Mouse (Mus musculus): ENCODE measurements around the gene Gm11733. TPM values are rescaled to one million over a fixed set of nuclear protein-coding genes. Genes with fewer than 3 reads are reported as not detected.

The Gm11733 gene
- polyA plus RNA-seq, 1 experiment, result not detected

DNA sequence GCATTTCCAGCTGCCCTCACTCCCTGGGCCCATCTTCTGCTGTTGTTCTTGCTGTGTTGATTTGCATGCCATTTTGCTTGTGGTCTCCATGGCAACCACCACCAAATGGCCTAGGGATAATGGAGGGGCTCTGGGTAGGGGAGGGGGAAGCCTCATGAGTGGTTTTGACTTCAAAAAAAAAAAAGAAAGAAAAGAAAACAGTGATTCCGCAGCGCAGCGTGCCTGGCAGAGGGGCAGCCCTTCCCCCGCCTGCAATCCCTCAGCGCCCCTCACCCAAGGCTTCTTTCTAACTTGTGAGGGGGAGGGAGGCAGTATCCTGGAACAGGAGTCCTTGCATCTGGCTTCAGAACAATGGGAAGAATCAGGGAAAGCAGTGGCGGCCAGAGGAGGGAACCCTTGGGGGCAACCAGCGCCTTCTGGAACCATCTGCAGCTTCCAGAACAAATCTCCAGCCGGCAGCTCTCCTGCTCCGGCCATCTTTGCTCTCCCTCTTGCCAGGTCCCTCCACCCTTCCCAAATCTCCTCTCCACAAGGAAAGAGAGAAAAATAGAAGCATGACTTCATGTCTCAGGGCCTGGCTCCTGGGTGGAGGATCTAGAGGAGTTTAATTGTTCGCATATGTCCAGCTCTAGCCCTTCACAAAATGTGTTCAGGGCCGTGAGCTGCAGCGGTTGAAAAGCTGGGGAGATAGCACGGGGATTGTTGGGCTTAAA is 5.0 kb upstream of the Gm11733 start:
- Histone ChIP-seq H3K79me2 (ENCODE audit: control insufficient read depth, insufficient read depth) (no peaks in the 10 kb centered on the region), H3ac (ENCODE audit: control insufficient read depth, insufficient read length, low read depth) (no peak overlapping the region), H3K27me3 (ENCODE audit: control insufficient read depth, insufficient read depth, insufficient read length) (peaks cover 22% of the 10 kb centered on the region), H3K79me3 (ENCODE audit: low read depth) (no peaks in the 10 kb centered on the region), H3K4me3 (ENCODE audit: insufficient read depth, poor library complexity, severe bottlenecking) (no peak overlapping the region), H3K36me3 (ENCODE audit: control insufficient read depth, insufficient read depth) (no peaks in the 10 kb centered on the region)
- no peak for TF ChIP-seq CEBPB (IDR thresholded peaks at IDR 0.05; ENCODE audit: low read depth)
- TF ChIP-seq USF1 (IDR thresholded peaks at IDR 0.05; ENCODE audit: low read depth), result no peak
- TF ChIP-seq MAX (IDR thresholded peaks at IDR 0.05), result no peak
- TF ChIP-seq FOSL1 (IDR thresholded peaks at IDR 0.05; ENCODE audit: insufficient read depth, low read length, poor library complexity, severe bottlenecking), result no peak
- TF ChIP-seq CTCF (IDR thresholded peaks at IDR 0.05; ENCODE audit: control insufficient read depth, insufficient read depth, insufficient read length), result no peak
- no peak for TF ChIP-seq MYOG (IDR thresholded peaks at IDR 0.05; ENCODE audit: control insufficient read depth, extremely low read depth, insufficient read length)
- no peak for TF ChIP-seq MYOD1 (IDR thresholded peaks at IDR 0.05; ENCODE audit: control insufficient read depth, insufficient read length, low read depth)

GRCm38 (mm10) chr11:117479746-117480145 is 4.4 kb upstream of the Gm11733 start:
- Histone ChIP-seq H3K79me2 (ENCODE audit: control insufficient read depth, insufficient read depth) (no peaks in the 10 kb centered on the region), H3K36me3 (ENCODE audit: control insufficient read depth, insufficient read depth) (no peaks in the 10 kb centered on the region), H3ac (ENCODE audit: control insufficient read depth, insufficient read length, low read depth) (no peak overlapping the region), H3K27me3 (ENCODE audit: control insufficient read depth, insufficient read depth, insufficient read length) (peaks cover 25% of the 10 kb centered on the region), H3K79me3 (ENCODE audit: low read depth) (no peaks in the 10 kb centered on the region), H3K4me3 (ENCODE audit: insufficient read depth, poor library complexity, severe bottlenecking) (no peak overlapping the region)
- TF ChIP-seq MYOG (IDR thresholded peaks at IDR 0.05; ENCODE audit: control insufficient read depth, extremely low read depth, insufficient read length) (no peak), FOSL1 (IDR thresholded peaks at IDR 0.05; ENCODE audit: insufficient read depth, low read length, poor library complexity, severe bottlenecking) (no peak), MAX (IDR thresholded peaks at IDR 0.05) (no peak), CTCF (IDR thresholded peaks at IDR 0.05; ENCODE audit: control insufficient read depth, insufficient read depth, insufficient read length) (no peak), CEBPB (IDR thresholded peaks at IDR 0.05; ENCODE audit: low read depth) (no peak), USF1 (IDR thresholded peaks at IDR 0.05; ENCODE audit: low read depth) (no peak), MYOD1 (IDR thresholded peaks at IDR 0.05; ENCODE audit: control insufficient read depth, insufficient read length, low read depth) (no peak)

- peaks cover 40% of the 10 kb centered on the region for H3K27me3 ChIP-seq (ENCODE audit: control insufficient read depth, insufficient read depth, insufficient read length)
- TF ChIP-seq MYOG (IDR thresholded peaks at IDR 0.05; ENCODE audit: control insufficient read depth, extremely low read depth, insufficient read length) (no peak), USF1 (IDR thresholded peaks at IDR 0.05; ENCODE audit: low read depth) (no peak), CEBPB (IDR thresholded peaks at IDR 0.05; ENCODE audit: low read depth) (no peak), FOSL1 (IDR thresholded peaks at IDR 0.05; ENCODE audit: insufficient read depth, low read length, poor library complexity, severe bottlenecking) (no peak), CTCF (IDR thresholded peaks at IDR 0.05; ENCODE audit: control insufficient read depth, insufficient read depth, insufficient read length) (no peak), MAX (IDR thresholded peaks at IDR 0.05) (no peak), MYOD1 (IDR thresholded peaks at IDR 0.05; ENCODE audit: control insufficient read depth, insufficient read length, low read depth) (no peak)
- no peaks in the 10 kb centered on the region for H3K79me2 ChIP-seq (ENCODE audit: control insufficient read depth, insufficient read depth)
- H3K79me3 ChIP-seq (ENCODE audit: low read depth), result no peaks in the 10 kb centered on the region
- no peaks in the 10 kb centered on the region for H3K36me3 ChIP-seq (ENCODE audit: control insufficient read depth, insufficient read depth)
- H3K4me3 ChIP-seq (ENCODE audit: insufficient read depth, poor library complexity, severe bottlenecking), result no peak overlapping the region
- no peak overlapping the region for H3ac ChIP-seq (ENCODE audit: control insufficient read depth, insufficient read length, low read depth)
These were observed 1.9 kb upstream of the Gm11733 start for GRCm38 (mm10) chr11:117482300-117482676.

DNA sequence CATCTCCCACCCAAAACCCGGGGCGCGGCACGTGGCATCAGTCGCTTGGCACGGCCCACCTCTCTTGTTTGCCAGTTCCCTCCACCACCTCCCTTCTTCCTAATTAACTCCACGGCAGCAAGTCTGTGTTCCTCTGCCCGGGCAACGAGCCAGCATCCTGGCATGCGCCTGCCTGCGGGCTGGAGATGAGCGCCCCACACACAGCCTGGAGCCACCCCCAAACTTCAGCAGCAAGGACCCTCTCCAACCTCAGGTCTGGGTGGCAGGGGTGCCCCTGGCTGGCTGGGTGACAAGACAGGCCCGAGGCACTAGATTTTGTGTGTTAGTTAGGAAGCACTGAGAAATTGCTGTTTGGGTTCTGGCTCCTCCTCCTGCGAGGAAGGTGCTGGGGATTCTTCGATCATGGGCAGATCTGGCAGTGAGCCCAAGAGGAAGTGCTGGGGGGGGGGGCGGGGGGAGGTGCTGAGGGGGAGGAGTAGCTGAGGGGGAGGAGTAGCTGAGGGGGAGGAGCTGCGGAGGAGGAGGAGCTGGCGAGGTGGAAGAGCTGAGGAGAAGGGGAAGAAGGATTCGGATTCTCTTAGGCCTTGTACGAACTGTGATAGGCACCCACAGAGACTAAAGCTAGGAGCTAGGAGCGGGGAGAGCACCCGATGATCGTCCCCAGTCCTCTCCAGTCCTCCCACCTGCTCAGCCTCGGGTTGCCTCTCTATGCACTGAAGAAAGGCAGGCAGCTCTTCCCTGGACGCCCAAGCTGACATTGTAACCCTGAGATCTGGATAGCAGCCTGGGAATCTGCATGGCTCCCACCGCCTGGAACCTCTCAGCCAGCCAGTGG is 1.3 kb upstream of the Gm11733 start:
- Histone ChIP-seq H3K4me3 (ENCODE audit: insufficient read depth, poor library complexity, severe bottlenecking) (peak overlapping the region; percentile 6), H3K79me3 (ENCODE audit: low read depth) (no peaks in the 10 kb centered on the region), H3K27me3 (ENCODE audit: control insufficient read depth, insufficient read depth, insufficient read length) (peaks cover 46% of the 10 kb centered on the region), H3K79me2 (ENCODE audit: control insufficient read depth, insufficient read depth) (no peaks in the 10 kb centered on the region), H3K36me3 (ENCODE audit: control insufficient read depth, insufficient read depth) (no peaks in the 10 kb centered on the region), H3ac (ENCODE audit: control insufficient read depth, insufficient read length, low read depth) (peak overlapping the region; percentile 25)
- TF ChIP-seq CTCF (IDR thresholded peaks at IDR 0.05; ENCODE audit: control insufficient read depth, insufficient read depth, insufficient read length) (no peak), USF1 (IDR thresholded peaks at IDR 0.05; ENCODE audit: low read depth) (no peak), MYOD1 (IDR thresholded peaks at IDR 0.05; ENCODE audit: control insufficient read depth, insufficient read length, low read depth) (no peak), MAX (IDR thresholded peaks at IDR 0.05) (no peak), CEBPB (IDR thresholded peaks at IDR 0.05; ENCODE audit: low read depth) (no peak)

DNA sequence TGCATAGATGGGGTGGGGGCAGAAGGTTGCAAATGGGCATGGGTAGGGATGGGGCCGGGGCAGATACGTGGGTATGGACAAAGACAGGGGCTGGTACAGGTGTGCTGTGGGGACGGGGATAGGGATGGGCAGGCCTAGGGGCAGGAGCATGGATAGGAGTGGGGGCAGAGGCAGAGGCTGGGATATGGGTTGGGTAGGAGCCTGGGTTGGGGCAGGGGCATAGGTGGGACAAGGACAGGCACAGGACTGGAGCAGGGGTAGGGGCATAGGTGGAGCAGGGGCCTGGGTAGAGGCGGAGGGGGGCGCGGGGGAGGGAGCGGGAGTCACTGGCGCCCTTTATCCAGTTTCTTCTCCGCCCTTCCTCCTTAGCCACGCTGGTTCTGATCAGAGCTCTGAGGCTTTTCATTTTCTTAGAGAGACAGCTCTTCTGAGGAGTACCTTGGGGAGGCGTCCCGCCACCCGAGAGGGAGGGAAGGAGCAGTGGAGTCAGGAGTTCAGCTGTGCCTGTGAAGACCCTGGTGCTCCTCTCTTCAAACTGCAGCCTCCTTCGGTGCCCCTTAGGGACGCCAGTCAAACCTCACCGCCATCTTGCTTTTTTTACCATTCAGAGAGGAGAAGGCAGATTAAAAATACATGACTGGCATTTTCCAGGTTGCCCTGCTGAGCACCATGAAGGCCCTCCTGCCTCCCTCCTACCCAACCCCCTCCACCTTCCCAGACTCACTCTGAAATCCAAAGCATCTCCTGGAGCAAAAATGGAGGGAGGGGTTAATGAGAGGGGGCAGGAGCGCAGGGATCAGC is 7.4 kb downstream of the Gm11733 start:
- Histone ChIP-seq H3K27me3 (ENCODE audit: control insufficient read depth, insufficient read depth, insufficient read length) (peaks cover 35% of the 10 kb centered on the region), H3K79me2 (ENCODE audit: control insufficient read depth, insufficient read depth) (no peaks in the 10 kb centered on the region), H3K4me3 (ENCODE audit: insufficient read depth, poor library complexity, severe bottlenecking) (no peak overlapping the region), H3K36me3 (ENCODE audit: control insufficient read depth, insufficient read depth) (no peaks in the 10 kb centered on the region), H3ac (ENCODE audit: control insufficient read depth, insufficient read length, low read depth) (no peak overlapping the region), H3K79me3 (ENCODE audit: low read depth) (no peaks in the 10 kb centered on the region)
- no peak for TF ChIP-seq USF1 (IDR thresholded peaks at IDR 0.05; ENCODE audit: low read depth)
- no peak for TF ChIP-seq MYOG (IDR thresholded peaks at IDR 0.05; ENCODE audit: control insufficient read depth, extremely low read depth, insufficient read length)
- TF ChIP-seq CEBPB (IDR thresholded peaks at IDR 0.05; ENCODE audit: low read depth), result no peak
- no peak for TF ChIP-seq MYOD1 (IDR thresholded peaks at IDR 0.05; ENCODE audit: control insufficient read depth, insufficient read length, low read depth)
- TF ChIP-seq MAX (IDR thresholded peaks at IDR 0.05), result no peak
- no peak for TF ChIP-seq FOSL1 (IDR thresholded peaks at IDR 0.05; ENCODE audit: insufficient read depth, low read length, poor library complexity, severe bottlenecking)
- no peak for TF ChIP-seq CTCF (IDR thresholded peaks at IDR 0.05; ENCODE audit: control insufficient read depth, insufficient read depth, insufficient read length)
